Mouse (Mus musculus): ENCODE data around the gene Sox10. TPM values are rescaled to one million over a fixed set of nuclear protein-coding genes. Genes with fewer than 3 reads are reported as not detected.

Sox10 gene
- total and polyA plus RNA-seq, 2 experiments = not detected

DNA sequence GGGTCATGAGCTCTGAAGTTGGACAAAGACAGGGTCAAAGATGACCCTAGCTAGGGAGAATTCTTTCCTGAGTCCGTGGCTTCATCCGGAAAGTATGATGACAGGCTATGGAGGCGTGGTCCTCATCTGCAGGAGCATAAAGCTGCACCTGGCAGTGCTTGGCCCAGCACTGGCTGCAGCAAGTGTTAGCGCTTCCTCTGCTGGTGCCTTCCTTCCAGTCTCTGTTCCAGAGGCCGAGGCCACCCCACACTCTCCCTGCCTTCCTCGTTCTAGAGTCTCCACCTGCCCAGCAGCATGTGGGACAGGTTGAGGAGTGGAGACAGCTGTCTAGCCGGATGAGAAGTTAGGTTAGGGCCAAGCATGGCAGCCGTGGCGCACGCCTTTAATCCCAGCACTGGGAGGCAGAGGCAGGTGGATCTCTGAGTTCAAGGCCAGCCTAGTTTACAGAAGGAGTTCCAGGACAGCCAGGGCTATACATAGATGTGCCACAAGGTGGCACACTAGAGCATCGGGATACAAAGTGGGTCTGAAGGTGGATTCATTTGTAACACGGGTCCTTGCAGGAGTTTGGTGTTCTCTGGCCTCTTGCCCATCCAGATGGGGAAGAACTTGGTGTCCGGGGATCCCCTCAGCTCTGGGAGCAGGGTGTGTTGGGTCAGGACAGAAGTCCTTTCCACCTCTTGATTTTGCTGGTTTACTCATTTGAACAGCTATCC is 38.7 kb downstream of the Sox10 start:
- H3K4me1 ChIP-seq (ENCODE audit: control insufficient read depth, insufficient read depth, low read length) = no peaks in the 10 kb centered on the region
- H3K36me3 ChIP-seq (ENCODE audit: control insufficient read depth, insufficient read depth, low read length) = peaks cover 30% of the 10 kb centered on the region
- no peaks in the 10 kb centered on the region for H3K27me3 ChIP-seq (ENCODE audit: control insufficient read depth, insufficient read depth, low read length)
- no peak overlapping the region for H3K9ac ChIP-seq (ENCODE audit: low read depth, low read length)
- peak; percentile 17 for DNase-seq (ENCODE audit: extremely low read depth, low read depth, low spot score)
- 84% methylated on average over 13 of the region's 13 CpGs for WGBS
- no peak overlapping the region for H3K4me3 ChIP-seq (ENCODE audit: insufficient read depth, low read depth, low read length)
- no peak overlapping the region for H3K27ac ChIP-seq (replicated peaks; ENCODE audit: insufficient read depth, low read depth, low read length)
- TF ChIP-seq POLR2A (IDR thresholded peaks at IDR 0.05; ENCODE audit: extremely low read depth, insufficient read depth, low read length) (no peak), CTCF (IDR thresholded peaks at IDR 0.05; ENCODE audit: low read depth, low read length) (peak; percentile 47)
- H3K79me2 ChIP-seq (ENCODE audit: control insufficient read depth, insufficient read depth, low read length) = no peaks in the 10 kb centered on the region

DNA sequence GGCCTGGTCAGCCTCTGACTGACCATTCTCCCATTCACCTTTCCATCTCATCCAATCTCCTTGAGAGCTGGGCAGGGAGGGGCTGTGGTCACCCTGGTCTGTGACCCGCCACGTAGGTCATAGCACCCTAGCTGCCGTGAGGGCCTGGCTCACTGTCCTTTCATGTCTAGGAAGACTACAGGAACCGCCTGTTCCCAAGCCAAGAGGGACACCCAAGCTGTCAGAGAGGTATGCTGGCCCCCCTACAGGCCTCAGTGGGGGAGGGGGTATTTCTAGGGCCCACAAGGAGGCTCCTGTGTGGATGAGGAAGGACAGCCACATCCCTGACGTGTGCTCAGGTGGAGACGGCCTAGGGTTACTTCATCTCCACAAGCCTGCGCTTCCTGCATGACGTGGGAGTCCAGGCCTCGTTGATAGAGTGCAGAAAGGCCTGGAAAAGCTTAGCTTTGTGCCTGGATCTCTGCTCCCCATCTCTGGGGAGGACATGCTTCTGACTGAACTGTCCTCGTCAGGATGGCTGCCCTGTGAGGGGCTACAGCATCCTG is 40.6 kb downstream of the Sox10 start:
- WGBS = 90% methylated on average over 10 of the region's 10 CpGs
- Histone ChIP-seq H3K79me2 (ENCODE audit: control insufficient read depth, insufficient read depth, low read length) (0 out of 2 replicates have a peak, but pooled peaks cover 2% of the 10 kb centered on the region), H3K9ac (ENCODE audit: low read depth, low read length) (no peak overlapping the region), H3K4me3 (ENCODE audit: insufficient read depth, low read depth, low read length) (no peak overlapping the region), H3K36me3 (ENCODE audit: control insufficient read depth, insufficient read depth, low read length) (peaks cover 20% of the 10 kb centered on the region), H3K4me1 (ENCODE audit: control insufficient read depth, insufficient read depth, low read length) (no peaks in the 10 kb centered on the region), H3K27ac (replicated peaks; ENCODE audit: insufficient read depth, low read depth, low read length) (no peak overlapping the region), H3K27me3 (ENCODE audit: control insufficient read depth, insufficient read depth, low read length) (no peaks in the 10 kb centered on the region)
- no peak for TF ChIP-seq POLR2A (IDR thresholded peaks at IDR 0.05; ENCODE audit: extremely low read depth, insufficient read depth, low read length)
- no peak for TF ChIP-seq CTCF (IDR thresholded peaks at IDR 0.05; ENCODE audit: low read depth, low read length)
- DNase-seq (ENCODE audit: extremely low read depth, low read depth, low spot score) = no peak

GRCm38 (mm10) chr15:79123751-79124150 is 41.3 kb downstream of the Sox10 start:
- no peak for DNase-seq (ENCODE audit: extremely low read depth, low read depth, low spot score)
- Histone ChIP-seq H3K4me1 (ENCODE audit: control insufficient read depth, insufficient read depth, low read length) (no peaks in the 10 kb centered on the region), H3K27me3 (ENCODE audit: control insufficient read depth, insufficient read depth, low read length) (no peaks in the 10 kb centered on the region), H3K36me3 (ENCODE audit: control insufficient read depth, insufficient read depth, low read length) (peaks cover 22% of the 10 kb centered on the region), H3K9ac (ENCODE audit: low read depth, low read length) (no peak overlapping the region), H3K27ac (replicated peaks; ENCODE audit: insufficient read depth, low read depth, low read length) (no peak overlapping the region), H3K79me2 (ENCODE audit: control insufficient read depth, insufficient read depth, low read length) (0 out of 2 replicates have a peak, but pooled peaks cover 2% of the 10 kb centered on the region), H3K4me3 (ENCODE audit: insufficient read depth, low read depth, low read length) (no peak overlapping the region)
- 81% methylated on average over 6 of the region's 6 CpGs for WGBS
- TF ChIP-seq CTCF (IDR thresholded peaks at IDR 0.05; ENCODE audit: low read depth, low read length) = no peak
- no peak for TF ChIP-seq POLR2A (IDR thresholded peaks at IDR 0.05; ENCODE audit: extremely low read depth, insufficient read depth, low read length)

GRCm38 (mm10) chr15:79122546-79122945 is 42.5 kb downstream of the Sox10 start:
- Histone ChIP-seq H3K27ac (replicated peaks; ENCODE audit: insufficient read depth, low read depth, low read length) (no peak overlapping the region), H3K27me3 (ENCODE audit: control insufficient read depth, insufficient read depth, low read length) (no peaks in the 10 kb centered on the region), H3K9ac (ENCODE audit: low read depth, low read length) (no peak overlapping the region), H3K36me3 (ENCODE audit: control insufficient read depth, insufficient read depth, low read length) (peaks cover 15% of the 10 kb centered on the region), H3K79me2 (ENCODE audit: control insufficient read depth, insufficient read depth, low read length) (0 out of 2 replicates have a peak, but pooled peaks cover 2% of the 10 kb centered on the region), H3K4me3 (ENCODE audit: insufficient read depth, low read depth, low read length) (no peak overlapping the region), H3K4me1 (ENCODE audit: control insufficient read depth, insufficient read depth, low read length) (no peaks in the 10 kb centered on the region)
- 94% methylated on average over 13 of the region's 13 CpGs for WGBS
- DNase-seq (ENCODE audit: extremely low read depth, low read depth, low spot score) = no peak
- TF ChIP-seq CTCF (IDR thresholded peaks at IDR 0.05; ENCODE audit: low read depth, low read length) (no peak), POLR2A (IDR thresholded peaks at IDR 0.05; ENCODE audit: extremely low read depth, insufficient read depth, low read length) (no peak)

- 96% methylated on average over 4 of the region's 4 CpGs for WGBS
- no peaks in the 10 kb centered on the region for H3K4me1 ChIP-seq (ENCODE audit: control insufficient read depth, insufficient read depth, low read length)
- no peak overlapping the region for H3K9ac ChIP-seq (ENCODE audit: low read depth, low read length)
- DNase-seq (ENCODE audit: extremely low read depth, low read depth, low spot score) = no peak
- H3K79me2 ChIP-seq (ENCODE audit: control insufficient read depth, insufficient read depth, low read length) = 0 out of 2 replicates have a peak, but pooled peaks cover 2% of the 10 kb centered on the region
- H3K4me3 ChIP-seq (ENCODE audit: insufficient read depth, low read depth, low read length) = no peak overlapping the region
- no peaks in the 10 kb centered on the region for H3K27me3 ChIP-seq (ENCODE audit: control insufficient read depth, insufficient read depth, low read length)
- peaks cover 11% of the 10 kb centered on the region for H3K36me3 ChIP-seq (ENCODE audit: control insufficient read depth, insufficient read depth, low read length)
- no peak for TF ChIP-seq POLR2A (IDR thresholded peaks at IDR 0.05; ENCODE audit: extremely low read depth, insufficient read depth, low read length)
- TF ChIP-seq CTCF (IDR thresholded peaks at IDR 0.05; ENCODE audit: low read depth, low read length) = no peak
- H3K27ac ChIP-seq (replicated peaks; ENCODE audit: insufficient read depth, low read depth, low read length) = no peak overlapping the region
Measured at GRCm38 (mm10) chr15:79122119-79122518, 42.9 kb downstream of the Sox10 start.

DNA sequence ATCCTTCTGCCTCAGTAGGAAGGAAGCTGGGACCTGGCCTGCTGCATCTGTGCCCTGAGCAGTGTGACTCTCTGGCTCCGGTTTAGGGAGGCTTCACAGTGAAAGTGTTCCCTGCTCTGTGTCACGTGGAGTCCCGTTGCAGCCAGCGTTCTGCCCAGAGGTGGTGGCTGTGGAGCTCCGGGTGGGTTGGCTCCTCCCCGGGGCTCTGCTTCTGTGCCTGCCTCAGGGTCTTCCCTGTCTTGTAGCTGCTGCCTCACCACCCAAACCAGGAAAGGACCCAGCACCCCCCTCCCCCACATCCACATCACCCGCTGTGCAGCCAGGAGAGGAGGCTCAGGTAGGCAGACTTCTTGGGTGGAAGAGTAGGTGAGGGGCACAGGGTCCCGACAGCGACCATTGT is 45.5 kb downstream of the Sox10 start:
- no peak overlapping the region for H3K9ac ChIP-seq (ENCODE audit: low read depth, low read length)
- no peaks in the 10 kb centered on the region for H3K27me3 ChIP-seq (ENCODE audit: control insufficient read depth, insufficient read depth, low read length)
- H3K79me2 ChIP-seq (ENCODE audit: control insufficient read depth, insufficient read depth, low read length) = 0 out of 2 replicates have a peak, but pooled peaks cover 2% of the 10 kb centered on the region
- DNase-seq (ENCODE audit: extremely low read depth, low read depth, low spot score) = no peak
- TF ChIP-seq CTCF (IDR thresholded peaks at IDR 0.05; ENCODE audit: low read depth, low read length) (no peak), POLR2A (IDR thresholded peaks at IDR 0.05; ENCODE audit: extremely low read depth, insufficient read depth, low read length) (no peak)
- no peaks in the 10 kb centered on the region for H3K4me1 ChIP-seq (ENCODE audit: control insufficient read depth, insufficient read depth, low read length)
- no peak overlapping the region for H3K27ac ChIP-seq (replicated peaks; ENCODE audit: insufficient read depth, low read depth, low read length)
- WGBS = 83% methylated on average over 9 of the region's 9 CpGs
- peaks cover 12% of the 10 kb centered on the region; the same call in 1 of the 2 replicates for H3K36me3 ChIP-seq (ENCODE audit: control insufficient read depth, insufficient read depth, low read length)
- H3K4me3 ChIP-seq (ENCODE audit: insufficient read depth, low read depth, low read length) = no peak overlapping the region

Measured in liver, adult 2 months (tissue).